Mouse (Mus musculus) embryonic facial prominence, embryonic 12.5 days (tissue): ENCODE measurements around the gene Cpeb3. TPM values are rescaled to one million over a fixed set of nuclear protein-coding genes. Genes with fewer than 3 reads are reported as not detected.

Experiments used
- ATAC-seq: fragments of 200-750 bp; cut with Nextera tagmentation; 2 replicates; pipeline ENCODE4 v1.8.0; 2017; ENCODE audit not compliant: insufficient number of reproducible peaks, insufficient read depth, low FRiP score, low TSS enrichment
- H3K27ac ChIP-seq: fragments of 300-500 bp; sonication (generic); 2 replicates; pipeline ENCODE4 v1.5.1; 2016; ENCODE audit warnings: mild to moderate bottlenecking
- H3K27me3 ChIP-seq: fragments of 300-500 bp; sonication (generic); 2 replicates; pipeline ENCODE4 v1.6.1; 2016; ENCODE audit warnings: mild to moderate bottlenecking, moderate library complexity
- H3K36me3 ChIP-seq: fragments of 300-500 bp; sonication (generic); 2 replicates; pipeline ENCODE4 v1.6.1; 2016; ENCODE audit warnings: mild to moderate bottlenecking
- H3K4me1 ChIP-seq: fragments of 300-500 bp; sonication (generic); 2 replicates; pipeline ENCODE4 v1.6.1; 2016
- H3K4me2 ChIP-seq: fragments of 300-500 bp; sonication (generic); replicated peaks from 2 replicates; pipeline ENCODE4 v1.6.1; 2016; ENCODE audit warnings: mild to moderate bottlenecking, moderate library complexity
- H3K4me3 ChIP-seq: fragments of 300-500 bp; sonication (generic); 2 replicates; pipeline ENCODE4 v1.5.1; 2016; ENCODE audit warnings: mild to moderate bottlenecking
- H3K9ac ChIP-seq: fragments of 300-500 bp; sonication (generic); 2 replicates; pipeline ENCODE4 v1.6.1; 2016; ENCODE audit warnings: mild to moderate bottlenecking, moderate library complexity
- H3K9me3 ChIP-seq: fragments of 300-500 bp; sonication (generic); 2 replicates; pipeline ENCODE4 v1.6.1; 2016; ENCODE audit warnings: mild to moderate bottlenecking, moderate library complexity
- WGBS: fragments of 180-500 bp; shearing (Covaris S2); methylation state at CpG from one replicate; pipeline ENCODE4 v1.1.7; 2016; 5-methylcytosine and 5-hydroxymethylcytosine counted together
- polyA plus RNA-seq: library from polyadenylated mRNA; unstranded; fragments of >200 nt; fragmentation: Nextera tagmentation; extraction: Ambion mirVana; gene quantifications from 2 replicates; pipeline ENCODE4 v1.2.1, GENCODE M21; 2016

Cpeb3 gene
- polyA plus RNA-seq, 1 experiment from 2014 or later: 1.0 TPM

GRCm38 (mm10) chr19:37174116-37174715, 34.2 kb downstream of the Cpeb3 start:
- H3K36me3 ChIP-seq: no peaks in the 10 kb centered on the region
- H3K4me3 ChIP-seq: peak overlapping the region; percentile 56
- peaks cover 31% of the 10 kb centered on the region for H3K27me3 ChIP-seq
- H3K9ac ChIP-seq: peak overlapping the region; percentile 59
- peaks cover 10% of the 10 kb centered on the region for H3K4me1 ChIP-seq
- H3K27ac ChIP-seq: no peak overlapping the region
- under 1% methylated on average over 70 of the region's 70 CpGs for WGBS
- peak overlapping the region; percentile 100 for H3K4me2 ChIP-seq
- no peaks in the 10 kb centered on the region for H3K9me3 ChIP-seq
- ATAC-seq: peak; percentile 35; the same call in 1 of the 2 replicates

GRCm38 (mm10) chr19:37173331-37174115, 34.9 kb downstream of the Cpeb3 start:
- H3K27ac ChIP-seq: no peak overlapping the region
- H3K9ac ChIP-seq: peak overlapping the region; percentile 59
- H3K4me3 ChIP-seq: peak overlapping the region; percentile 56
- no peak for ATAC-seq
- peaks cover 10% of the 10 kb centered on the region for H3K4me1 ChIP-seq
- 25% methylated on average over 20 of the region's 20 CpGs for WGBS
- H3K4me2 ChIP-seq: peak overlapping the region; percentile 100
- H3K27me3 ChIP-seq: peaks cover 31% of the 10 kb centered on the region
- H3K9me3 ChIP-seq: no peaks in the 10 kb centered on the region
- H3K36me3 ChIP-seq: no peaks in the 10 kb centered on the region

- no peak overlapping the region for H3K4me2 ChIP-seq
Observed at GRCm38 (mm10) chr19:37172566-37173130, 35.8 kb downstream of the Cpeb3 start.

GRCm38 (mm10) chr19:37172096-37172495, 36.3 kb downstream of the Cpeb3 start:
- Histone ChIP-seq H3K4me2 (no peak overlapping the region), H3K27ac (no peak overlapping the region), H3K4me1 (peaks cover 10% of the 10 kb centered on the region), H3K27me3 (peaks cover 30% of the 10 kb centered on the region), H3K9ac (no peak overlapping the region), H3K36me3 (no peaks in the 10 kb centered on the region), H3K4me3 (no peak overlapping the region), H3K9me3 (no peaks in the 10 kb centered on the region)
- WGBS: 59% methylated on average over 1 of the region's 1 CpGs
- no peak for ATAC-seq

More at GRCm38 (mm10) chr19:37172566-37173130, 35.8 kb downstream of the Cpeb3 start:
- Histone ChIP-seq H3K36me3 (no peaks in the 10 kb centered on the region), H3K4me3 (no peak overlapping the region), H3K9ac (no peak overlapping the region), H3K27me3 (peaks cover 31% of the 10 kb centered on the region), H3K4me1 (peaks cover 10% of the 10 kb centered on the region), H3K27ac (no peak overlapping the region), H3K9me3 (no peaks in the 10 kb centered on the region)
- no peak for ATAC-seq
- 64% methylated on average over 11 of the region's 11 CpGs for WGBS

- no peaks in the 10 kb centered on the region for H3K4me1 ChIP-seq
- no peak overlapping the region for H3K27ac ChIP-seq
- no peak overlapping the region for H3K4me2 ChIP-seq
- H3K4me3 ChIP-seq: no peak overlapping the region
- ATAC-seq: no peak
- WGBS: 91% methylated on average over 5 of the region's 5 CpGs
- no peaks in the 10 kb centered on the region for H3K36me3 ChIP-seq
- no peaks in the 10 kb centered on the region for H3K9me3 ChIP-seq
- no peaks in the 10 kb centered on the region for H3K27me3 ChIP-seq
- no peak overlapping the region for H3K9ac ChIP-seq
Observed at GRCm38 (mm10) chr19:37156770-37157336, 51.5 kb downstream of the Cpeb3 start.

- Histone ChIP-seq H3K27ac (no peak overlapping the region), H3K9ac (no peak overlapping the region), H3K9me3 (no peaks in the 10 kb centered on the region), H3K36me3 (no peaks in the 10 kb centered on the region), H3K4me3 (no peak overlapping the region), H3K4me1 (no peaks in the 10 kb centered on the region), H3K27me3 (no peaks in the 10 kb centered on the region), H3K4me2 (no peak overlapping the region)
- 85% methylated on average over 4 of the region's 4 CpGs for whole genome bisulfite sequencing
- ATAC-seq: no peak
Observed at GRCm38 (mm10) chr19:37156040-37156439, 52.4 kb downstream of the Cpeb3 start.

- ATAC-seq: no peak
- no peak overlapping the region for H3K4me3 ChIP-seq
- no peak overlapping the region for H3K9ac ChIP-seq
- H3K4me2 ChIP-seq: no peak overlapping the region
- WGBS: 74% methylated on average over 4 of the region's 4 CpGs
- H3K27ac ChIP-seq: no peak overlapping the region
- H3K4me1 ChIP-seq: no peaks in the 10 kb centered on the region
- H3K9me3 ChIP-seq: no peaks in the 10 kb centered on the region
- no peaks in the 10 kb centered on the region for H3K27me3 ChIP-seq
- H3K36me3 ChIP-seq: no peaks in the 10 kb centered on the region
Observed at GRCm38 (mm10) chr19:37147145-37147544, 61.3 kb downstream of the Cpeb3 start.

GRCm38 (mm10) chr19:37145846-37146245, 62.6 kb downstream of the Cpeb3 start:
- Histone ChIP-seq H3K9me3 (no peaks in the 10 kb centered on the region), H3K4me1 (no peaks in the 10 kb centered on the region)
- 82% methylated on average over 1 of the region's 1 CpGs for WGBS

GRCm38 (mm10) chr19:37145401-37145800, 63.0 kb downstream of the Cpeb3 start:
- WGBS: 88% methylated on average over 5 of the region's 5 CpGs
- Histone ChIP-seq H3K4me3 (no peak overlapping the region), H3K4me1 (no peaks in the 10 kb centered on the region), H3K27ac (no peak overlapping the region), H3K9ac (no peak overlapping the region), H3K9me3 (no peaks in the 10 kb centered on the region), H3K36me3 (no peaks in the 10 kb centered on the region), H3K27me3 (no peaks in the 10 kb centered on the region), H3K4me2 (no peak overlapping the region)
- ATAC-seq: no peak

More at GRCm38 (mm10) chr19:37145846-37146245, 62.6 kb downstream of the Cpeb3 start:
- H3K4me2 ChIP-seq: no peak overlapping the region
- ATAC-seq: no peak
- H3K27ac ChIP-seq: no peak overlapping the region
- H3K27me3 ChIP-seq: no peaks in the 10 kb centered on the region
- no peak overlapping the region for H3K9ac ChIP-seq
- no peak overlapping the region for H3K4me3 ChIP-seq
- H3K36me3 ChIP-seq: no peaks in the 10 kb centered on the region

GRCm38 (mm10) chr19:37141623-37142022, 66.8 kb downstream of the Cpeb3 start:
- WGBS: 70% methylated on average over 4 of the region's 4 CpGs

GRCm38 (mm10) chr19:37137133-37137532, 71.3 kb downstream of the Cpeb3 start:
- H3K4me1 ChIP-seq: no peaks in the 10 kb centered on the region
- WGBS: 72% methylated on average over 2 of the region's 2 CpGs

More at GRCm38 (mm10) chr19:37141623-37142022, 66.8 kb downstream of the Cpeb3 start:
- Histone ChIP-seq H3K27me3 (no peaks in the 10 kb centered on the region), H3K27ac (no peak overlapping the region), H3K9me3 (no peaks in the 10 kb centered on the region), H3K4me3 (no peak overlapping the region), H3K4me2 (no peak overlapping the region), H3K9ac (no peak overlapping the region), H3K4me1 (no peaks in the 10 kb centered on the region), H3K36me3 (no peaks in the 10 kb centered on the region)
- ATAC-seq: no peak

More at GRCm38 (mm10) chr19:37137133-37137532, 71.3 kb downstream of the Cpeb3 start:
- Histone ChIP-seq H3K9ac (no peak overlapping the region), H3K27ac (no peak overlapping the region), H3K27me3 (no peaks in the 10 kb centered on the region), H3K4me2 (no peak overlapping the region), H3K36me3 (no peaks in the 10 kb centered on the region), H3K9me3 (no peaks in the 10 kb centered on the region), H3K4me3 (no peak overlapping the region)
- ATAC-seq: no peak
